21 mouse cellular contexts compared by ENCODE assay signal in the genomic region with DNA sequence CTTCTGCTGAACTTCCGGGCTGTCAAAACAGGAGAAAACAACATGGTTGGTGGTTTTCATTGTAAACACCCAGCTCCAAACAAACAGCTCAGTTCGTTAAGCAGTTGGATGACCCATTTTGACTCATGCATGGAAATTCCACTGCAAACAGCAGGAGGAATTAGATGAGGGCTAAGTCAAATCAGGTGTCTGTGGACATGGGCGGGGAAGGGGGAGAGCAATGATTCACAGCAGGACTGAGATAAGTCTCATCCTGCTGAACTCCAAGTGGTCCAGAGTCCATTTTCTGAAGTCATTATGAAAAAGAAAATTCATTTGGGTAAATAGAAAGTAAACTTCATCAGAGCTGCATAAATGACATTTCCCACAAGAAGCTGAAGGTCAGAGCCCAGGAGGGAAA.
"Had no signal": no experiment of that assay in that cellular context is flagged by ENCODE, and none has a peak within 500 bp of the region (broad histone marks: within the 10 kb centered on the region; RNA-seq: fewer than 3 reads in every experiment).

No protein-coding gene starts in this region.

- H3K4me2 ChIP-seq: liver, embryonic 15.5 days; lung, embryonic 15.5 days; midbrain, embryonic 11.5 days; midbrain, embryonic 13.5 days; midbrain, embryonic 15.5 days; neural tube, embryonic 12.5 days; stomach, embryonic 15.5 days had no signal

- H3K9me3 ChIP-seq: liver, embryonic 15.5 days; lung, embryonic 15.5 days; megakaryocyte, embryonic 14.5 days; midbrain, embryonic 13.5 days; midbrain, embryonic 15.5 days; neural tube, embryonic 12.5 days; stomach, embryonic 15.5 days had no signal

- H3K27ac ChIP-seq: liver, embryonic 15.5 days; lung, embryonic 15.5 days; macrophage; midbrain, embryonic 13.5 days; midbrain, embryonic 15.5 days; neural tube, embryonic 12.5 days; stomach, embryonic 15.5 days; stomach, postnatal 0 days had no signal

- H3K4me3 ChIP-seq: liver, embryonic 15.5 days; lung, embryonic 15.5 days; megakaryocyte, embryonic 14.5 days; midbrain, embryonic 13.5 days; midbrain, embryonic 15.5 days; neural tube, embryonic 12.5 days; stomach, embryonic 15.5 days had no signal

- DNase-seq: liver, postnatal 0 days; lung, adult 2 months; lung, postnatal 14 days; lung, postnatal 36 days; retina, postnatal 1 day; right cerebral cortex, adult 18-20 months; spleen, adult 18-20 months; thymus, adult 2 months; thymus, postnatal 25 days; thymus, postnatal 4 days had no signal

- ATAC-seq: liver, postnatal 0 days; lung, postnatal 0 days; midbrain, embryonic 13.5 days; midbrain, embryonic 15.5 days had no signal

- H3K27me3 ChIP-seq: liver, embryonic 15.5 days; lung, embryonic 15.5 days; midbrain, embryonic 15.5 days; neural tube, embryonic 12.5 days; stomach, embryonic 15.5 days had no signal

- H3K36me3 ChIP-seq: liver, embryonic 15.5 days; lung, embryonic 15.5 days; midbrain, embryonic 13.5 days; midbrain, embryonic 15.5 days; neural tube, embryonic 12.5 days; stomach, embryonic 15.5 days had no signal

- H3K9ac ChIP-seq: liver, embryonic 15.5 days; liver, postnatal 0 days; lung, embryonic 15.5 days; midbrain, embryonic 13.5 days; midbrain, embryonic 15.5 days; neural tube, embryonic 12.5 days; stomach, embryonic 15.5 days had no signal

- H3K4me1 ChIP-seq: liver, embryonic 15.5 days; lung, embryonic 15.5 days; megakaryocyte, embryonic 14.5 days; midbrain, embryonic 13.5 days; midbrain, embryonic 15.5 days; neural tube, embryonic 12.5 days; stomach, embryonic 15.5 days had no signal
